Mouse (Mus musculus): ENCODE data around the gene Cd3g. TPM values are rescaled to one million over a fixed set of nuclear protein-coding genes. Genes with fewer than 3 reads are reported as not detected.
"Not testable (repeated sequence)": the region's sequence is repeated elsewhere in the genome, so short reads cannot be mapped to it uniquely, and the experiment has no call there.

The Cd3g gene
- total RNA-seq, 2 experiments from 2014 or later, result not detected

GRCm38 (mm10) chr9:44986242-44986781 lies 6.1 kb upstream of the Cd3g start:
- no peak for DNase-seq (ENCODE audit: low spot score in 2 of 2)

DNA sequence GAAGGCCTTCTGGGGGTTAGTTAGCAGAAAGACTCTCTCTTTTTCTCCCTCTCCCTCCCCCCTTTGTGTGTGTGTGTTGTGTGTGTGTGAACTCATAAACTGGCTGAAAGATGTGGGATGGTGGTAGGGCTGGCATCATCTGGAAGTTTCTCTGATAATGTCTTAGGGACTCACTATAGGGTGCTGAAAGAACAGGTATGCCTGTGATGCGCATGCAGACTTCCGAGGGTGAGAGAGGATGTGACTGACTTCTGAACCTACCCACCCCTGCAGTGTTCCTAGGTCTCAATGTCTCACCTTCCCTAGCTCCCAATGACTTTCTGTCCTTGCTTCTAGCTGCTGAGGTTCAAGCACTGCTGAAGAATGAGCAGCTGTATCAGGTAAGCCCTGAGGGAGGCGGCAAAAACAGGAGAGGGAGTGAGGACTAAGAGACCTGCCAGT lies 5.5 kb upstream of the Cd3g start:
- no peak for DNase-seq (ENCODE audit: low spot score in 2 of 2)

- no peak for DNase-seq (ENCODE audit: low spot score in 2 of 2)
Measured at GRCm38 (mm10) chr9:44983001-44983400, 2.8 kb upstream of the Cd3g start.

DNA sequence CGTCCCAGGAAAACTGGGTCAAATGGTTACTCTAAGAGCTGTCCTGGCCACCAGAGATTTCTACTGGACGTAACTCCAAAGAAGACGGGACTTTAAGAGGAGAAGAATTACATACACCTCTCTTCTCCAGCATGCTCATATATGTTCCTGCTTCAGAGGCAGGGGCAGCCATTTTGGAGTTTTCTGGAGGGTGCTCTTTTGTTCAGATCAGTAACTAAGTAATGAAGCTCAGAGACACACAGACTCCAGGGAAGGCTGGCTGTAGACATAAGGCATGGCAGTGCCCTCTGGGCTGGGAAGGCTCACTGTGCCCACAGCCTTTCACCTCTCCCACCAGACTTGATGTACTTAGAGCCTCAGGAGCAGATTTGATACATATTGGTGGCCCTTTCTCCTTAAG lies 2.3 kb upstream of the Cd3g start:
- DNase-seq (ENCODE audit: low spot score in 2 of 2), result no peak

DNA sequence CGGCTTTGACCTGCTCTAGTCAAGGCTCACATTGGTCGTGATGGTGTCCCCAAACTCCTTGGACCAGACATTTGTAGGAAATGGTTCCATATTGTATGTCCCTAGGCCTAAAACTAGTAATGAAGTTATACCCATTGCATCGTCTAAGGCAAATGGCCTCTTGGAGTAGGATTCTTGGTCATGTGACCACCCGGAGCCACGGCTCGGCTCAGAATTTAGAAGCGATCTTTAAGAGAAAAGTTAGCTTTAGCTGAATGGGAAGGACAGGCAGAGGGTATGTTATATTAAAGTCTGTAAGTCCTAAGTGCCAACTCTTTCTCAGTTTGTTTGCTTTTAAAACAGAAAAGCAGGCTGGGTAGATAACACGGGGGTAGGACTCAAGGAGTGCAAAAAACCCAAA lies 1.9 kb upstream of the Cd3g start:
- DNase-seq (ENCODE audit: low spot score in 2 of 2), result no peak

- no peak for DNase-seq (ENCODE audit: low spot score in 2 of 2)
Measured at GRCm38 (mm10) chr9:44981676-44982075, 1.4 kb upstream of the Cd3g start, which contains the start of gene Cd3d. Cd3d (plus strand) TSS chr9:44981786.

- no peak for DNase-seq (ENCODE audit: low spot score in 2 of 2)
Measured at GRCm38 (mm10) chr9:44981104-44981503, 873 bp upstream of the Cd3g start.

GRCm38 (mm10) chr9:44979806-44980205 lies 425 bp downstream of the Cd3g start:
- DNase-seq (ENCODE audit: low spot score in 2 of 2), result no peak

DNA sequence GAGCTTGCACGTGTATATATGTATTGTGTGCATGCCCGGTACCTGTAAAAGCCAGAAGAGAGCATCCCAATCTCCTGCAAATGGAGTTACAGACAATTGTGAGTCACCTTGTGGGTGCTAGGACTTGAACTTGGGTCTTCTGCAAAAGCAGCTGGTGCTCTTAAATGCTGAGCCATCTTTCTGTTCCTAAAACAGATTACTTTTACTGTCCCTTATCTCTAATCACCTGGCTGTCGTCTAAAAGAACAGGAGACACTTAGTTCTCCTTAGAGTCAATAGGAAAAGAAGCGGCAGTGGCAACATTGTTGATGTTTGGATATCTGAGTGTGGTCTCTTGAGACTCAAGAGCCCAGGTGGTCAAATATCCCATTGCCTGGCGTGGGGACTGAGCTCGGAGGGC lies 2.4 kb downstream of the Cd3g start:
- no peak for DNase-seq (ENCODE audit: low spot score in 2 of 2)

- no peak for DNase-seq (ENCODE audit: low spot score in 2 of 2)
Measured at GRCm38 (mm10) chr9:44969450-44969849, 10.8 kb downstream of the Cd3g start.

GRCm38 (mm10) chr9:44967763-44968162 lies 12.5 kb downstream of the Cd3g start:
- DNase-seq (ENCODE audit: low spot score in 2 of 2), result not testable (repeated sequence)

- peak; percentile 55 to 57 for DNase-seq (ENCODE audit: low spot score in 2 of 2)
Measured at GRCm38 (mm10) chr9:44966815-44967242, 13.4 kb downstream of the Cd3g start.

GRCm38 (mm10) chr9:44965833-44966466 lies 14.3 kb downstream of the Cd3g start:
- no peak for DNase-seq (ENCODE audit: low spot score in 2 of 2)

DNA sequence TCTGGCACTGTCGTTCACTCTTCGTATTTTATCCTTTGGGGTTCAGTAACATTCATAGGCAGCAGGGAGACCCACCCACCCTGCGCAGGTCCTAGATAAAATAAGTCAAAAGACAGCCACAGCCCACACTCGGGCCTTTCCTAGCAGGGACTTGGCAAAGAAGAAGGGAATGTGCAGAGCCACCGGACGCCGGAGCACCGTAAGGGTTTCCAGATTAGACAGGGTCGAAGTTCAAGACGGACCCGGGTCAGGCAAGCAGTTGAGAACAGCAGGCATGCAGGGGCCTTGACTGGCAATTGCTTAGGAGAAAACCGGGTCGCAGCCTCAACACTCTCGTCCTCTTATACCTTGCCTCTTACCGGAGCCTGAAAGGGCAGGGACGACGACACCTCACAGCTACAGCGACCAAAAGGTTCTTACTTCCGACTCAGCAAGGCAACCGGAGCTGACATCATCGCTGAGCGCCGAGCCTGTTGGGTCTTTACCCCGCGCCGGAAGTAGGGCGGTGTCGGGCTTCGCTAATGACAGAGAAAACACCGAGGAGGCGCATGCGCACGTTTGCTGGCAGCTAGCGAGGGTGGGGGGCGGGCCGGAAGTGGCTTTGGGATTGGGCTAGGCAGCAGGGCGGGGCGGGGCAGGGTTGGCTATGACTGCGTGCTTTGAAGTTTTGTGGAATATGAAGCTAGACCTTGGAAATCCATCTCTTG lies 15.0 kb downstream of the Cd3g start, which contains the start of gene Ube4a:
Ube4a (minus strand) TSS at position 475 of the 707 bp plus-strand sequence.
- DNase-seq (ENCODE audit: low spot score in 2 of 2), result peak; percentile 100

GRCm38 (mm10) chr9:44954432-44954831 lies 25.8 kb downstream of the Cd3g start:
- no peak for DNase-seq (ENCODE audit: low spot score in 2 of 2)

DNA sequence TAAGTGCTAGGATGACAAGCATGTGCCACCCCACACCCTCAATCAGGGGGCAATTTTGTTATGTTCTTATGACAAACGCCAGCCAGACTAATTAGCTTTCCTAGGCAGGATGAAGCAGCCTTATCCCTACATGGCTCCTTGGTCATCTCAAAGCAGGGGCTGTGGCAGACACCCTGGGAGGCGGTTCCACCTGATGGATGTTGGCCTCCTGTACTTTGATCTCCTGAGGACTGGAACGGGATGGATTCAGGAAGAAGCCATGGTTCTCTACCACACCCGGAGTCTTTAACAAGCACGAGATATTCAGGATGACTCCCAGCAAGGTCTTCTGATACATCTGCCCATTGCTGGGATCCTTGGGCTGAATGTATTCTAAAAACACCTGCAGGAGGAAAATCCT lies 32.4 kb downstream of the Cd3g start:
- DNase-seq (ENCODE audit: low spot score in 2 of 2), result no peak

- DNase-seq (ENCODE audit: low spot score in 2 of 2), result no peak
Measured at GRCm38 (mm10) chr9:44946185-44946695, 34.0 kb downstream of the Cd3g start.

GRCm38 (mm10) chr9:44942421-44942820 lies 37.8 kb downstream of the Cd3g start:
- DNase-seq (ENCODE audit: low spot score in 2 of 2), result no peak

- no peak for DNase-seq (ENCODE audit: low spot score in 2 of 2)
Measured at GRCm38 (mm10) chr9:44941756-44942155, 38.5 kb downstream of the Cd3g start.

DNA sequence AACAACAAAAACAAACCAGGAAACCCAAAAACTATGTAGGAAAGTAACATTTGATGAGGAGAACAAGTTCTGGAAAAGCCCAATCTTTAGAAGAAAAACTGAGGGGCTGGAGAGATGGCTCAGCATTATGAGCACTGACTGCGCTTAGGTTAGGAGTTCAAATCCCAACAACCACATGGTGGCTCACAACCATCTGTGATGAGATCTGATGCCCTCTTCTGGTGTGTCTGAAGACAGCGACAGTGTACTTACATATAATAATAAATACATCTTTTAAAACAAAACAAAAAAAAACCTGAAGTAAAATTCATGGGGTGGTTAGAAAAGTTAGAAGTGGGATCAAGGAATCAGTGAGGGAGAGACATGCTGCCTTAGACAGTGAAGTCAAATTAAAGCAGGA lies 58.7 kb downstream of the Cd3g start:
- no peak for DNase-seq (ENCODE audit: low spot score in 2 of 2)

DNA sequence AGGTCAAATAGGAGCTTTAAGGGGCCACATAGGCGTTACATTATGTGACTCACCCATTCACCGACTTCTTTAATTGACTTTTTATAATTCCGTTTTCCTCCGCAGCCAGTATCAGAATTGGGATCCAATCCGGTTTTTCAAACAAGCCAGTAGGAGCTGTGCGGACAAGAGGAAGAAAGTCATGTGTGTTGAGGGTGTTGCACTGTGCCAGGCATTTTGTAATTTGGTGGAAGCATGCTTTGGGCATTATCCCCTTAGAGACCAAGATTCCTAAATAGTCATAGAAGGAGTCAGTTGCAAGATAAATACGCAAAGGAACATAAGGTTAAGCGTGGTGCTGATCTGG lies 59.1 kb downstream of the Cd3g start:
- no peak for DNase-seq (ENCODE audit: low spot score in 2 of 2)

All from left cerebral cortex, adult 18-20 months (tissue).